Mouse (Mus musculus) frontal cortex, postnatal 25 days (tissue): Measurements from ENCODE around the gene Slit1.

Source experiments
- DNase-seq, 2 experiments: peaks; one replicate each; pipeline ENCODE4 v3.0.0; 2022; ENCODE audit warnings: low spot score in 2 of 2

Gene Slit1

DNA sequence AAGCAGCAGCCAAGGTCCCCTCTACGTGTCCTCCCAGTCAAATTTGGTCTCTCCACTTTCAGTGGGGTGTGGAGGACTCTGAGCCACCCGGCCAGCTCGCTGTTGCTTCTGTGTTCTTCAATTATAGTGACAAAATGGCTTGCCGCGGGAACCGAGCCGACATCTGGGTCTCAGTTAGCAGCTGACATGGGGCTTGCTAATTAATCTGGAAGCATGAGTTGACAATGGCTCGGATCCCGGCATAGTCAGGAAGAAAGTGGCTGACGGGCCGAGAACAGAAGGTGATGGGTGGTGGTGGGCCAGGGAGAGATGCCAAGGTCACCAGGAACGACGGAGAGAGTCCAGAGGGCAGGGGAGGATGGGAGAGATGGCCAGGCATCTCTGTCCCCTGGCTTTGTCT, 55.2 kb downstream of the Slit1 start:
- DNase-seq = no peak

GRCm38 (mm10) chr19:41687836-41688235, 55.6 kb downstream of the Slit1 start:
- DNase-seq = no peak

- no peak for DNase-seq
Measured at GRCm38 (mm10) chr19:41686194-41686593, 57.3 kb downstream of the Slit1 start.

- DNase-seq = no peak
Measured at GRCm38 (mm10) chr19:41685453-41686086, 57.9 kb downstream of the Slit1 start.

GRCm38 (mm10) chr19:41684874-41685273, 58.6 kb downstream of the Slit1 start:
- DNase-seq = no peak

GRCm38 (mm10) chr19:41683951-41684350, 59.5 kb downstream of the Slit1 start:
- no peak for DNase-seq

GRCm38 (mm10) chr19:41680267-41680666, 63.2 kb downstream of the Slit1 start:
- no peak for DNase-seq

DNA sequence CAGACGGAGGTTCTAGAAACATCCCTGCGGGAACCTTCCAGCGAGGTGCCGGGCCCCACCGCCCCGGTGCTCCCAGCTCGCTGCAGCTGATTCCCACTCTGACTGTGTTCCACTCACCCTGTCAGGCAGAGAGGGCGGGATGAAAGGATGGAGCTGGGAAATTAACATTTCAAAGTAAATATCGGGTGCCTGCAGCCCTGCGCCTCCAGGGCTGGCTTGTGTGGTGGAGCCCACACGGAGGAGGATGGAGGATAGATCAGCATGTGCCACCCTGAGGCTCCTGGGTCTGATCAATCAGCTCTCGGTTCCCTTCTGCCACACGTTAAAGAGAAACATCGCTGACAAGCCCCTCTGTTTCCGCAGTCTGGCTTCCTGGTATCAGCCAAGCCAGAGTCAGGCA, 64.4 kb downstream of the Slit1 start:
- DNase-seq = no peak

DNA sequence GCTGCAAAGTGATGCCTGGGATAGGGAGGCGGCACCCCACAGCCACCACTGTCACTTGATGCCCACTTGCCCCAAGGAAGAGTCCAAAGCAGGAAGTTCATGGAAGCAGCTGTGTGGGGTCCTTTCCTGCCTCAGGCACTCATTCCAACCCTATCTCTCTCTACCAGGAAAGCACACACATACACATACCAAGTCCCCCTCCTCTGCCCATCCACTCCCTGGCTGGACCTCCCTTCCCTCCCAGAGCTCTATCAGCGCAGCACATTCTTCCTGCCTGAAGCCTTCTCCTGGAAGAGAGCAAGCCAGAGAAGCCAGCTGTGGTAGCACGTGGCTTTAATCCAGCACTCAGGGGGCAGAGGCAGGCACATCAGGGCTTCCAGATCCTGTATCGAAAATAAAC, 65.9 kb downstream of the Slit1 start:
- no peak for DNase-seq

- no peak for DNase-seq
Measured at GRCm38 (mm10) chr19:41675583-41675982, 67.9 kb downstream of the Slit1 start.

DNA sequence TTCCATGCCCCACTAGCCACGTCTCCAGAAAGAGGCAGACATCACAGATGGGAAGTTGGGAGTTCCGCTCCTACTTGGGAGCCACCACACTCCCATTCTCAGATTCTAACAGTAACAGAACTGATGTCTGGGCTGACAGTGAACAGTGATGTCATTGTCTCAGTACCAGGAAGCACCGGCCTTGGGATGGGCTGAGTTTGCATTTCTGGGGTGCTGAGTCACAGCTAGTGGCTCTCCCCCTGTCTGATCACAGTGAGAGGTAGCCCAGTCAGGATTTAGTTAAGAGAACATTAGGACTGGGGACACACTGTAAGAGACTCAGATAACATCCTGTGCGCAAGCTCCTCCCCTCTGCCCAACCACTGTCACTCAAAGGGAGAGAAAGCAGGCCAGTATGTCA, 69.1 kb downstream of the Slit1 start:
- DNase-seq = no peak

GRCm38 (mm10) chr19:41672836-41673235, 70.6 kb downstream of the Slit1 start:
- no peak for DNase-seq

- no peak for DNase-seq
Measured at GRCm38 (mm10) chr19:41670931-41671330, 72.5 kb downstream of the Slit1 start.

DNA sequence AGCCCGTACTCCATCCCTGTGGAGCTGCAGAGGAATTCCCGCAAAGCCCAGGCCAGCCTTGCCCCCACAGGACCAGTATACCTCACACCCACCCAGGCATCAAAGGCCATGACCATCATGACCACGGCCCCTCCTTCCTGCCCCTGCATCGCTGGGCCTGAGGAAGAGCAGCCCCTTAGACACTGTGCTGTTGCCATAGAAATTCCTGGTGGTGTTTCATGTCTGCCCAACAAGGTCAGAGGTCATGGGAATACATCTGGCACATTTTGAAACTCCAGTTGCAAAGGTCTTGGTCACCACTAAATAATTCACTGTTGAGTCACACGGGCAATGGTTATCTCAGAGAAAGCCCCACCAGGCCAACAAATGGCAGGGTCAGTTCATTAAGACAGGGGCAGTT, 73.0 kb downstream of the Slit1 start:
- no peak for DNase-seq

DNA sequence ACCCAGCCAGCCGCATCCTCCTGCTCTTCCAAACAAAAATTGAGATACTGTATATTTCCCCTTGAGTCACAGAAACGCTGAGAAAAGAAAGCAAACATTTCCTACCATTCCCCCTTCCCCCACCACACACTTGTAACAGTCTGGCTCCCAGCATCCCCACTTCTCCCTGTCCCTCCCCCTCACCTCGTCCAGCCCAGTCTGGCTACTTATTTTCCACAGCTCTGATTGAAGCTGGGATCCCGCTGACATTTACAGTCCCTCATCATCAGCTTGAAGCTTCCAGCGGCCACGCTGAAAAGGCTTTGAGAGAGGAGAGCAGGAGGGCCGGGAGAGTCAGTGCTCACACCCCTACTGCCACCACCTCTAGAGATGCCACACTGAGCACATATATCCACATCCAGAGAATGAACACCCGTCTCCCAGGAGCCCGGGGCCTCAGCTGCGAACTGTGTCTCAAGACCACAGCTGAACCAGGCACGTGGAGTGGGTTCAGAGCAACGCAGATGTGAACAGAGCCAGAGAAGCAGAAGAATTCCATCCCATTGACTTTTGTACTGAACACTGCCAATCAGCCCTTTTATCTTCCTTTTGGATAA, 73.6 kb downstream of the Slit1 start:
- no peak for DNase-seq

DNA sequence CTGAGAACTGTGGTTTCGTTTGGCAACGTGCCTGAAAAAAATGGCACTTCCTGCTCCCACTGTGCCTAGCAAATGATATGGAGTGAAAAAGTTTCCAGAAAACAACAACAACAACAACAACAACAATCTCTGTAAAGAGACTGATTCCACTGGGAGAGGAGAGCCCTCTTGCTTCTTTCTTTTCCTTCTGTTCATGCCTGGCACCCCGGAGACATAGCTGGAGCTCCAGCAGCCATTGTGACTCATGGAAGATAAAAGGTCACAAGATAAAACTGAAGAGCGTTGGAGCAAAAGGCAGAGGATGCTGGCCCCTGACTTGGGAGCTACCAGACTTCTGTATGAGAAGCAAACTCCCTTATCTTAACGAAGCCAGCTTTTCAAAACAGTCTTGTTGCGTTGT, 75.9 kb downstream of the Slit1 start:
- no peak for DNase-seq

GRCm38 (mm10) chr19:41665941-41666340, 77.5 kb downstream of the Slit1 start:
- no peak for DNase-seq

GRCm38 (mm10) chr19:41663506-41664242, 79.8 kb downstream of the Slit1 start:
- no peak for DNase-seq

DNA sequence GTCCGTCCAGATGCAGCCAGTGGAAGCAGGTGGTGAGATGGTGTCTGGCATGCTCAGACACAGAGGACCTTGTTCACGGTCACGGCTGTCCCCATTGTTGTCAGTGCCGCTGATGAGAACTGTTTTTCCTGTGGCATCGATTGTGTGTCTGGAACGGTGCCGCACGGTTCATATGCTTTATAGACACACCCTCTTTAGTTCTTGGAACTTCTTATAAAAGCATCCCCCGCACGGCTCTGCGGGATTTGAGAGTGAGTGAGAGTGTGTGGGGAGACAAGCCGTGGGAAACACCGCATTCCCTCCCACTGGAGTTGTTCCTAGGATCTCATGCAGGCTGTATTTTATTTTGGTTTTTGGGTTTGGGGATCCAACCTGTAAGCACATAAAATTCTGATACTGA, 82.0 kb downstream of the Slit1 start:
- DNase-seq = no peak

DNA sequence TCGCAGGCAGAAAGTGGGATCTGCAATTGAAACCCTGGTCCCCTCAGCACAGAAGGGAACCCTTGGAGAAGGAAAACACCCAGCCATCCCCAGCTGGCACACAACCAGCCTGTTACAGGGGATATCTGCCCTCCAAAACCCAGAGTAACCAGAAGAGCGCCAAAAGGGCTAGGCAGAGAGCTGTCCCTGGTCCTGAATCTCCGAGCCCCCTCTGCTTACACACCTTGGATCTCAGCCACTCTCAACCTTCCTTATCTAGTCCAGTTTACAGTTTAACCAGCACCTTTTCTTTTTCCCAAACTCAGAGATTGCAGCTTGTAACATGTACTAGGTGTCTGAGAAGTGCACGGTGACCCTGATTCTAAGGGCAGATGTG, 82.5 kb downstream of the Slit1 start:
- DNase-seq = no peak

- peak in 1 of 2 experiments; percentile 36 for DNase-seq
Measured at GRCm38 (mm10) chr19:41660294-41660998, 83.0 kb downstream of the Slit1 start.

GRCm38 (mm10) chr19:41657446-41657845, 86.0 kb downstream of the Slit1 start:
- DNase-seq = no peak

DNA sequence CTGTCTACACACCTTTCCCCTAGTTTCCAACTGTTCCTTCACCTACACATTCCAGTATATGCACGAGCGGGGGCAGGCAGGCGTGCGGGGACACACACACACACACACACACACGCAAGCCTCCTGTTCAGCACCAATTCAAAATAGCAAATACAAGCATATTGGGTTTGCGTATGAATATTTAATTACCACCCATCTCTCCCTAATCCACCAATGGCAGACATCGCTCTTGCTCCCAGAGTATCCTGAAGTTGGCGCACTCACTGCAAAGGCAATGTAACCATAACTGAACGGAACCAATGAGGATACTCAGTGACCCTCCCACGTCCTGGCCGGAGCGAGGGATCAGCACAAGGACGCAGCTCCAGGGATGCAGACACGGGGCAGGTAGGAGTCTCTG, 86.8 kb downstream of the Slit1 start:
- no peak for DNase-seq
